Mouse (Mus musculus): ENCODE results near the gene Adam19. TPM values are rescaled to one million over a fixed set of nuclear protein-coding genes. Genes with fewer than 3 reads are reported as not detected.

Adam19 gene
- polyA plus RNA-seq, 1 experiment from 2014 or later: 14.5 TPM

DNA sequence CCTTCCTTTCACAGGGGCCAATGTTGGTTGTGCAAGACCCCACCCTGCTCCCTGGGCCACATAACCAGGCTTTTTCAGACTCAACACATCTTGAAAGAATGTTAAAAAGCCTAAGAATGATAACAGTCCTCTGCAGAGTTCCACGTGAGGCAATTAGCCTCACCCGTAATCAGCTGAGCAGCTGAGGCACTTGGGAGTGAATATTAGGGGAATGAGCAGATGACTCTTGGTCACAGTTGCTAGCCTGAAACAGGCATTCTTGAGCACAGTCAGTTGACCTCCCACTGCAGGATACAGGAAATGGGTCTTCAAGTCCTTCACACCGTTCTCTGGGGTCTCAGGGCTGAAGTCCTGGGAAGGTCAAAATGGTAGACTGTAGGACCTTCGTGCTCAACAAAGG lies 65.9 kb downstream of the Adam19 start:
- no peak overlapping the region for H3K9ac ChIP-seq
- ATAC-seq (ENCODE audit: low FRiP score) (no peak), DNase-seq (ENCODE audit: low spot score) (no peak)
- H3K4me2 ChIP-seq (replicated peaks): no peak overlapping the region
- no peak overlapping the region for H3K27ac ChIP-seq
- no peaks in the 10 kb centered on the region for H3K4me1 ChIP-seq (replicated peaks; ENCODE audit: control insufficient read depth, insufficient read depth, low read length)
- H3K27me3 ChIP-seq (ENCODE audit: control insufficient read depth, insufficient read depth, low read length): no peaks in the 10 kb centered on the region
- H3K9me3 ChIP-seq (ENCODE audit: control insufficient read depth, low read length): no peaks in the 10 kb centered on the region
- H3K36me3 ChIP-seq (replicated peaks; ENCODE audit: control insufficient read depth, insufficient read depth): peaks cover 60% of the 10 kb centered on the region
- WGBS: 88% methylated on average over 4 of the region's 4 CpGs
- no peak overlapping the region for H3K4me3 ChIP-seq (replicated peaks; ENCODE audit: low read length)

DNA sequence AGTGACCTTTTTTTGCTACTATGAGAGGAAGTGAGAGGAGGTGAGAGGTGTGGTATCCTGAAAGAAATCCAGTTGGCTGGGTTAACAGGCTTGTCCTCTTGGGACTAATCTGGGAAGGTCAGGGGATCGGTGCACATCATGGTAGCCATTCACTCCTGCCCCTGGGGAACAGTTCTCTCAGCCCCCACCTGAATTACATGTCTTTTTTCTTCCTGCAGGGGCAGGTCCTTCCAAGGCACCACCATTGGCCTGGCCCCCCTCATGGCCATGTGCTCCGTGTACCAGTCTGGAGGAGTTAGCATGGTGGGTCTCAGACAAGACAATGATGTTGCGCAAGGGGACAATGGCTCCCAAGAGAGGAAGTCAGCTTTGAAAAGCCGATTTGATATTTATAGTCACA lies 67.1 kb downstream of the Adam19 start:
- Histone ChIP-seq H3K4me3 (replicated peaks; ENCODE audit: low read length) (no peak overlapping the region), H3K36me3 (replicated peaks; ENCODE audit: control insufficient read depth, insufficient read depth) (peaks cover 67% of the 10 kb centered on the region), H3K27ac (no peak overlapping the region), H3K9ac (no peak overlapping the region), H3K9me3 (ENCODE audit: control insufficient read depth, low read length) (no peaks in the 10 kb centered on the region), H3K4me1 (replicated peaks; ENCODE audit: control insufficient read depth, insufficient read depth, low read length) (no peaks in the 10 kb centered on the region), H3K27me3 (ENCODE audit: control insufficient read depth, insufficient read depth, low read length) (no peaks in the 10 kb centered on the region), H3K4me2 (replicated peaks) (no peak overlapping the region)
- 86% methylated on average over 4 of the region's 4 CpGs for WGBS
- DNase-seq (ENCODE audit: low spot score) (no peak), ATAC-seq (ENCODE audit: low FRiP score) (no peak)

DNA sequence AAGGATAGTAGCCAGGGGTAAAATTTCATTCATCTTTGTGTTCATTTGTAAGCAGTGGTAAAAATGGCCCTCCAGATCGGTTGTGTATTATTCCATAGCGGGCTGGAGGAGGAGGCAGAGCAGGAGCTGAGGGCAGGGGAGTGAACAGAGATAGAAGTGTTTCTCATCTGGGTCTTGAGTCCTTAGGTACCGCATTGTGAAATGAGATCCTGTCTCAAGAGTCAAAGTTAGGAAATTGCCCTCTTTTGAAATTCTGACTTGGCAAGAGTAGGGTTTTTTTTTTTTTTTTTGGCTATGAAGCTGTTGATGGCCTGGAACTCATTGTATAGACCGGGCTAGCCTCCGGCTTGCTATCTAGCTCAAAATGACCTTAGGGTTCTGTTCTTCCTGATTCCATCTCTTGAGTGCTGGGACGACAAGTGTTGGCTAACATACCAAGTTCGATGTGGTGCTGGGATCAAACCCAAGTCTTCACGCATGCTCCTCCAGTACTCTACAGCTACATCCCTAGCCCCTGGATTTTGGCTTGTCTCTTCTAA lies 67.6 kb downstream of the Adam19 start:
- H3K4me1 ChIP-seq (replicated peaks; ENCODE audit: control insufficient read depth, insufficient read depth, low read length): no peaks in the 10 kb centered on the region
- no peak overlapping the region for H3K27ac ChIP-seq
- H3K4me2 ChIP-seq (replicated peaks): no peak overlapping the region
- DNase-seq (ENCODE audit: low spot score) (no peak), ATAC-seq (ENCODE audit: low FRiP score) (no peak)
- H3K36me3 ChIP-seq (replicated peaks; ENCODE audit: control insufficient read depth, insufficient read depth): peaks cover 66% of the 10 kb centered on the region
- no peaks in the 10 kb centered on the region for H3K9me3 ChIP-seq (ENCODE audit: control insufficient read depth, low read length)
- 94% methylated on average over 8 of the region's 8 CpGs for WGBS
- H3K9ac ChIP-seq: no peak overlapping the region
- no peak overlapping the region for H3K4me3 ChIP-seq (replicated peaks; ENCODE audit: low read length)
- H3K27me3 ChIP-seq (ENCODE audit: control insufficient read depth, insufficient read depth, low read length): no peaks in the 10 kb centered on the region

DNA sequence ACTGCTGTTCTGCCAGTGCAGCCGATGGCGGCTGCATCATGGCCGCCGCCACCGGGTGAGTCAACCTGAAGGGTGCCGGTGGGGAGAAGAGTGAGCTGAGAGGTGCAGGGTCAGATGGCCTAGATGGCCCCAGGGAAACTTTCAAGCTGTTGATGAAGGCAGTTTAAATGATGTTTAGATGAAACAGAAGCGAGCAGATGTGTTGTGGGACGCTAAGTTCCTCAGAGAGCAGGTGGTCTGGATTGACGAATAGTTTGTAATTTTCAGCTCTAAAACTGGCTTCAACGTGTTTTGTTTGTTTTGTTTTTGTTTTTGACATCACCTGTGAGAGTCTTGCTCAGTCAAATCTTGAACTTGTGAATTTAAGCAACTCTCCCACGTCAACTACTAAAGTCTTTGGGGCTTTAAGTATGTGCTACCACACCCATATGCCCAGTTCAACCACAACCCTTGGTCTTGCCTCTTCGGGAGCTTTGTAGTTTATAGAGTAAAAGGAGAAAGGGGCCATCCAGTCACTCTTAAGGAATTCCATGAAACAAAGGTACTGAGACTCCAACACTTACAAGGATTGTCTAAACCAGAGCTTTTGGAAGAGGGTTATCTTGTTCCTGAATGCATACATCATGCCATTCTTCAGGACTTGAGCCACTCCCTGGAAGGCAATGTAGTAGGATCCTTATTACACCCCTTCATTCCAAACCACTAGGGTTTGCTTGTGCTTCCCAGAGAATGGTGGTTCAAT lies 69.5 kb downstream of the Adam19 start:
- H3K4me1 ChIP-seq (replicated peaks; ENCODE audit: control insufficient read depth, insufficient read depth, low read length): no peaks in the 10 kb centered on the region
- H3K4me3 ChIP-seq (replicated peaks; ENCODE audit: low read length): no peak overlapping the region
- H3K4me2 ChIP-seq (replicated peaks): no peak overlapping the region
- WGBS: 93% methylated on average over 12 of the region's 12 CpGs
- H3K9me3 ChIP-seq (ENCODE audit: control insufficient read depth, low read length): no peaks in the 10 kb centered on the region
- no peak overlapping the region for H3K9ac ChIP-seq
- H3K36me3 ChIP-seq (replicated peaks; ENCODE audit: control insufficient read depth, insufficient read depth): peaks cover 62% of the 10 kb centered on the region
- ATAC-seq (ENCODE audit: low FRiP score): no peak
- DNase-seq (ENCODE audit: low spot score): no peak
- H3K27ac ChIP-seq: no peak overlapping the region
- no peaks in the 10 kb centered on the region for H3K27me3 ChIP-seq (ENCODE audit: control insufficient read depth, insufficient read depth, low read length)

DNA sequence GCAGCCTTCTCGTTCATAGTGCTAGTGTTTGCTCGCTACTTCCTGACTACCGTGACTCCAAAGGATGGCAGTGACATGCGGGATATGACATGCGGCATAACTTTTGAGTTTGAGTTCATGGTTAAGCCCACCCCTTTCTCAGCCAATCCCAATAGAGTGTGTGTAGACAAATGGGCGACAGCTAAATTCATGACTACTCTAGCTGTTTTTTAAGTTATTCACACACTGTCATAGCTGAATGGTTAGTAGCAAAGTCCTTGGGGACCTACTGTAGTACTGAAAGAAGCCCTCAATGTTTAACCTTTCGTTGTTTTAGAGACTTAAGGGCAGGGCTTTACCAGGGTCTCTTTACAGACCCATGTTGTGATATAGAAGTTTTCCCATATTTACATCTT lies 70.0 kb downstream of the Adam19 start:
- H3K36me3 ChIP-seq (replicated peaks; ENCODE audit: control insufficient read depth, insufficient read depth): peaks cover 63% of the 10 kb centered on the region
- WGBS: 94% methylated on average over 7 of the region's 7 CpGs
- H3K4me3 ChIP-seq (replicated peaks; ENCODE audit: low read length): no peak overlapping the region
- ATAC-seq (ENCODE audit: low FRiP score) (no peak), DNase-seq (ENCODE audit: low spot score) (no peak)
- H3K9me3 ChIP-seq (ENCODE audit: control insufficient read depth, low read length): no peaks in the 10 kb centered on the region
- no peak overlapping the region for H3K27ac ChIP-seq
- H3K27me3 ChIP-seq (ENCODE audit: control insufficient read depth, insufficient read depth, low read length): no peaks in the 10 kb centered on the region
- no peaks in the 10 kb centered on the region for H3K4me1 ChIP-seq (replicated peaks; ENCODE audit: control insufficient read depth, insufficient read depth, low read length)
- no peak overlapping the region for H3K4me2 ChIP-seq (replicated peaks)
- H3K9ac ChIP-seq: no peak overlapping the region

DNA sequence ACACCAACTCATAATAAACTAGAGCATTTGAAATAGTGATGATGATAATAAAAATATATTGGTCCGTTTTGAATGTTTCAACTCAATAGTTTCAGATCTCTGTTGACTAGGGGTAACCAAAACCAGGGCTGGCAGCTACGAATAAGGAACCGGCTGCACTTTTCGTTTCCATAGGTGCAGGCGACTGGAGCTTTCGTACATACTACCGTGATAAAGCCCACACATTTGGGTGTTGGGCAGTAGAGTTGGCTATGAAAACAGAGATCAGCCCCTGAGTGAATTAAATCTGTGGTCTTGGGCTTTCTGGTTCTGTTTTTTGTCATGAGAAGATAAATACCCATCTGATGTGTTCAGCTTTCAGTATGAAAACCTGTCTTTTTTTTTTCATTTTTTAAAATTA lies 70.5 kb downstream of the Adam19 start:
- Histone ChIP-seq H3K36me3 (replicated peaks; ENCODE audit: control insufficient read depth, insufficient read depth) (peaks cover 64% of the 10 kb centered on the region), H3K4me3 (replicated peaks; ENCODE audit: low read length) (no peak overlapping the region), H3K9ac (no peak overlapping the region), H3K27ac (no peak overlapping the region), H3K4me2 (replicated peaks) (no peak overlapping the region), H3K27me3 (ENCODE audit: control insufficient read depth, insufficient read depth, low read length) (no peaks in the 10 kb centered on the region), H3K9me3 (ENCODE audit: control insufficient read depth, low read length) (no peaks in the 10 kb centered on the region), H3K4me1 (replicated peaks; ENCODE audit: control insufficient read depth, insufficient read depth, low read length) (no peaks in the 10 kb centered on the region)
- ATAC-seq (ENCODE audit: low FRiP score) (no peak), DNase-seq (ENCODE audit: low spot score) (no peak)
- 96% methylated on average over 7 of the region's 7 CpGs for WGBS

DNA sequence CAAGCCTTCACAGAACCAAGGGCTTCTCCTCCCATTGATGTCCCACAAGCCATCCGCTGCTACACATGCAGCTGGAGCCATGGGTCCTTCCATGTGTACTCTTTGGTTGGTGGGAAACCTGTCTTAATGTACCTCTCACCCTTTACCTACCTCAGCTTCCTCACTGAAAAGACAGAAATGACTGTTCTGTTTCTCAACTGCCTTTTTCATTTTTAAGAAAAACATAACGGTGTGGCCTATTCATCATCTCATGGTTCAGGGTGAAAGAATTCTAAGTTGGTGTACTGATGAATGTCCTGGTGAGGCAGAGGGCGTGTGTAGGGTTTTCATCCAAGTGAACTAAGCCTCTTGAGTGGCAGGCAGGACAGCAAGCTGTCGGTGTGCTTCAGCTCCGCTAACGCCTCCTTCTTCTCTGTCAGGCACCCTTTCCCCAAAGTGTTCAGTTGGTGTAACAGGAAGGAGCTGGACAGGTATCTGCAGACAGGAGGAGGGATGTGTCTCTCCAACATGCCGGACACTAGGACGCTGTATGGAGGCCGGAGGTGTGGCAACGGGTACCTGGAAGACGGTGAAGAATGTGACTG lies 71.1 kb downstream of the Adam19 start:
- Histone ChIP-seq H3K4me2 (replicated peaks) (no peak overlapping the region), H3K27ac (no peak overlapping the region), H3K9ac (no peak overlapping the region), H3K27me3 (ENCODE audit: control insufficient read depth, insufficient read depth, low read length) (no peaks in the 10 kb centered on the region), H3K4me1 (replicated peaks; ENCODE audit: control insufficient read depth, insufficient read depth, low read length) (no peaks in the 10 kb centered on the region), H3K36me3 (replicated peaks; ENCODE audit: control insufficient read depth, insufficient read depth) (peaks cover 65% of the 10 kb centered on the region), H3K9me3 (ENCODE audit: control insufficient read depth, low read length) (no peaks in the 10 kb centered on the region), H3K4me3 (replicated peaks; ENCODE audit: low read length) (no peak overlapping the region)
- no peak for ATAC-seq (ENCODE audit: low FRiP score)
- WGBS: 94% methylated on average over 11 of the region's 11 CpGs
- DNase-seq (ENCODE audit: low spot score): no peak

DNA sequence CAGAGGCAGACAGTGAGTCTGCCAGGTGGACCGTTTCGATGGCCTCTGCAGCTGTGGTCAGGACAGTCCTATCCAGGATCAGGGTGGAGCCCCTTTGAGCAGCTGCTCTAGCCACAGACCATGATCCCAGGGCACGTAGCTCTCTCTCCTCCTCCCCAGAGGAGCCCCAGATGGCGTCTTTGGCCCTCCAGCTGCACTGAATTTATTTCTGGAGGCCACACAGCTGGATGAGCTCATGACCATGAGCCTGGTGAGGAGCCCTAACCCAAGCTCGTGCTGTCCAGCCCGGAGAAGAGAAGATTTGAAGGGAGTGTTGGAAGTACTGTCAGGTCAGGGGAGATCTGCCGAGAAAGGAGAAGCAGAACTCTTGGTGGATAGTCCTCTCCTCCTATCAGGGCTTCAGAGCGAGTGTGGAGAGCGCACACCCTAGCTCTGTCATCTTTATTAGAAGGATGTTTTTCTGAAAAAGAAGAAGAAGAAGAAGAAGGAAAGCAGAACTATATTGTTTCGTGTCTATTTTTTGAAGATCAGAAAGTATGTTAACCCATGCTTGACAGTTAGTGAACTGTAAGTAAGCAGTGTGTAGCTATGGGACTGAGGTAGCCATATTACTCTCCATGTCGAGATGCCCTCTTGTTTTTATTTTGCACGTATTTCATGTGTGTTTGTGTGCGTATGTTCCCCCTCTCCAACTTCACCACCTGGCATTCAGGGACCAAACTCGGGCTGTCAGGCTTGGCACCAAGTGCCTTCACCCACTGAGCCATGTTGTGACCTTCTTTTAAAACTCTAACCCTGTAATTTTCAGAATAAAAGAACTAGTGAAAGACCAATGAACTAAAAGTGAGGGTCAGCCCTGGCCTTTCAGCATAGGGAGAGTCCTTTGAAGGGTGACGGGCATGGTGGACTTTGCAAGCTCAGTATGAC lies 72.1 kb downstream of the Adam19 start:
- Histone ChIP-seq H3K36me3 (replicated peaks; ENCODE audit: control insufficient read depth, insufficient read depth) (peaks cover 62% of the 10 kb centered on the region), H3K27ac (no peak overlapping the region), H3K9me3 (ENCODE audit: control insufficient read depth, low read length) (no peaks in the 10 kb centered on the region), H3K9ac (no peak overlapping the region), H3K27me3 (ENCODE audit: control insufficient read depth, insufficient read depth, low read length) (no peaks in the 10 kb centered on the region), H3K4me2 (replicated peaks) (no peak overlapping the region), H3K4me3 (replicated peaks; ENCODE audit: low read length) (no peak overlapping the region), H3K4me1 (replicated peaks; ENCODE audit: control insufficient read depth, insufficient read depth, low read length) (no peaks in the 10 kb centered on the region)
- WGBS: 85% methylated on average over 15 of the region's 15 CpGs
- DNase-seq (ENCODE audit: low spot score) (no peak), ATAC-seq (ENCODE audit: low FRiP score) (no peak)

DNA sequence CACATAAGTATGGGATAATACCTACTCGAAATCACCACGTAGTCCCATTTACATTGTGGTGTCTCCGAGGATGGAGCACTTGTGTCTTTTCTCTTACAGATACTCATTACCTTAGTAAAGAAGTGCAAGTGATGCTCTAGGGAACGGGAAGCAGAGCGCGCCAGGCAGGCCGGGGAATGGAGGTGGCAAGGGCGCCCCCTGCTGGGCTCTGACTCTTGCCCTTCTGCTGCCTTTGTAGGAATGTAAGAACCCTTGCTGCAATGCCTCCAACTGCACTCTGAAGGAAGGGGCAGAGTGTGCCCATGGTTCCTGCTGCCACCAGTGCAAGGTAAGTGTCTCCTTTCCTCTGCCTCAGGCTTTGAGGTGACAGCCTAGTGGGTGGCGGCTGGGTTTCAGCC lies 72.8 kb downstream of the Adam19 start:
- Histone ChIP-seq H3K36me3 (replicated peaks; ENCODE audit: control insufficient read depth, insufficient read depth) (peaks cover 58% of the 10 kb centered on the region), H3K4me1 (replicated peaks; ENCODE audit: control insufficient read depth, insufficient read depth, low read length) (no peaks in the 10 kb centered on the region), H3K4me3 (replicated peaks; ENCODE audit: low read length) (no peak overlapping the region), H3K4me2 (replicated peaks) (no peak overlapping the region), H3K9me3 (ENCODE audit: control insufficient read depth, low read length) (no peaks in the 10 kb centered on the region), H3K27me3 (ENCODE audit: control insufficient read depth, insufficient read depth, low read length) (no peaks in the 10 kb centered on the region), H3K9ac (no peak overlapping the region), H3K27ac (no peak overlapping the region)
- DNase-seq (ENCODE audit: low spot score) (no peak), ATAC-seq (ENCODE audit: low FRiP score) (no peak)
- 70% methylated on average over 9 of the region's 9 CpGs for WGBS

Measured in hindbrain, embryonic 14.5 days (tissue).